Mouse (Mus musculus) liver, embryonic 14.5 days (tissue): ENCODE results near the gene Ywhag.

Experiments
- CTCF ChIP-seq: IDR thresholded peaks from 2 replicates; pipeline ENCODE4 v1.5.1; 2016; ENCODE audit warnings: antibody characterized with exemption, low read depth, control low read depth
- EP300 ChIP-seq: IDR thresholded peaks from 2 replicates; pipeline ENCODE4 v1.6.1; 2016; ENCODE audit warnings: antibody characterized with exemption, low read depth

DNA sequence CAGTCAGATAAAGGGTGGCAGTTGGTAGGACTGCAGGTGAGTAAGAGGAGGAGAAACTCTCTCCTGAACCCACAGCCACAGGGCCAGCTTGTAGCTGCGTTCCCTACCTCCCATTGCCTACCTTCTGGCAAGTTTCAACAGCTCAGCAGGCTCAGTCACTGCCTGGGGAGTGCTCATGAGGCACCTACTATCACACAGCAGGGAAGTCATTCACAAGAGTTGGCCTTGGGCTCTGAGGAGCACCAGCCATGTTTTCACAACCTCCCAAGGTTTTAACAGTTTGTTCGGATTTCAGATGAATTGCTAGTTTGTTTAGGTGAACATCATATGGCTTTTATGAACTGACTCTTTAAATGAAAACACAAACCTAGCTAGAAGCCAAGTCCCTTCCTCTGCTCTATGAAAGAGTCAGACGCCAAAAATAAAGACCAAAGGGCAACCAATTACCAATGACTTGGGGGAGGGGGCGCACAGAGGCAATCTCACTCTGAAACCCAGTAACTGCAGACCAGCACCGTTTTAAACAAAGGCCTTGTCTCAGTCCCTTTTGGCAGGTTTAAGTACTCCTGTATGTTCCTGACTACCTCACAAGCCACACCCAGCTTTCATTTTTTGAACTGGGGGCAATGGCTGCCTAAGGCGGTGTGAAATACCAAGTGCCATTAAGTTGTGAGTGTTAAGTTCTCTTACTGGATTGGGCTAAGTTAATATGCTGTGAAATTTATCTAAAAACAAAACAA, 4.6 kb downstream of the Ywhag start:
- TF ChIP-seq CTCF (no peak), EP300 (no peak)
